Mouse (Mus musculus) embryonic fibroblast, embryonic 13.5 days (primary cell): ENCODE results near the gene Trim14.

Experiments used
- CTCF ChIP-seq: IDR thresholded peaks from 2 replicates; pipeline ENCODE4 v1.5.1; 2011; ENCODE audit warnings: mild to moderate bottlenecking, control low read depth, low read length, moderate library complexity, borderline replicate concordance; ENCODE audit not compliant: insufficient read depth
- POLR2A ChIP-seq: IDR thresholded peaks from 2 replicates; pipeline ENCODE4 v1.6.1; 2011; ENCODE audit warnings: low read depth, mild to moderate bottlenecking, control low read depth, low read length, moderate library complexity

- TF ChIP-seq CTCF: no peak
- TF ChIP-seq POLR2A: no peak
Measured at GRCm38 (mm10) chr4:46558672-46559667, 23.0 kb upstream of the Trim14 start.
